Mouse (Mus musculus): ENCODE data around the gene Slc30a1.

The Slc30a1 gene

GRCm38 (mm10) chr1:191896806-191897552, 9.6 kb upstream of the Slc30a1 start:
- DNase-seq (ENCODE audit: low spot score) = no peak

GRCm38 (mm10) chr1:191905637-191906533, 682 bp upstream of the Slc30a1 start:
- DNase-seq (ENCODE audit: low spot score) = peak; percentile 21

- peak; percentile 31 for DNase-seq (ENCODE audit: low spot score)
Measured at GRCm38 (mm10) chr1:191907431-191907810, 854 bp downstream of the Slc30a1 start.

GRCm38 (mm10) chr1:191908906-191909305, 2.3 kb downstream of the Slc30a1 start:
- no peak for DNase-seq (ENCODE audit: low spot score)

GRCm38 (mm10) chr1:191909316-191909715, 2.7 kb downstream of the Slc30a1 start:
- DNase-seq (ENCODE audit: low spot score) = no peak

- DNase-seq (ENCODE audit: low spot score) = no peak
Measured at GRCm38 (mm10) chr1:191910646-191911045, 4.1 kb downstream of the Slc30a1 start.

GRCm38 (mm10) chr1:191911067-191911668, 4.6 kb downstream of the Slc30a1 start:
- DNase-seq (ENCODE audit: low spot score) = no peak

- no peak for DNase-seq (ENCODE audit: low spot score)
Measured at GRCm38 (mm10) chr1:191914647-191915046, 8.1 kb downstream of the Slc30a1 start.

- DNase-seq (ENCODE audit: low spot score) = no peak
Measured at GRCm38 (mm10) chr1:191915586-191915985, 9.0 kb downstream of the Slc30a1 start.

GRCm38 (mm10) chr1:191916876-191917275, 10.3 kb downstream of the Slc30a1 start:
- DNase-seq (ENCODE audit: low spot score) = no peak

GRCm38 (mm10) chr1:191919336-191919735, 12.8 kb downstream of the Slc30a1 start:
- no peak for DNase-seq (ENCODE audit: low spot score)

GRCm38 (mm10) chr1:191921701-191922100, 15.1 kb downstream of the Slc30a1 start:
- no peak for DNase-seq (ENCODE audit: low spot score)

- no peak for DNase-seq (ENCODE audit: low spot score)
Measured at GRCm38 (mm10) chr1:191925496-191925895, 18.9 kb downstream of the Slc30a1 start.

- DNase-seq (ENCODE audit: low spot score) = no peak
Measured at GRCm38 (mm10) chr1:191926681-191927080, 20.1 kb downstream of the Slc30a1 start.

- no peak for DNase-seq (ENCODE audit: low spot score)
Measured at GRCm38 (mm10) chr1:191928345-191928744, 21.8 kb downstream of the Slc30a1 start.

- no peak for DNase-seq (ENCODE audit: low spot score)
Measured at GRCm38 (mm10) chr1:191929065-191929464, 22.5 kb downstream of the Slc30a1 start.

GRCm38 (mm10) chr1:191929897-191930524, 23.4 kb downstream of the Slc30a1 start:
- no peak for DNase-seq (ENCODE audit: low spot score)

GRCm38 (mm10) chr1:191930525-191931105, 24.0 kb downstream of the Slc30a1 start:
- no peak for DNase-seq (ENCODE audit: low spot score)

GRCm38 (mm10) chr1:191932286-191932985, 25.9 kb downstream of the Slc30a1 start:
- no peak for DNase-seq (ENCODE audit: low spot score)

- DNase-seq (ENCODE audit: low spot score) = no peak
Measured at GRCm38 (mm10) chr1:191932986-191933632, 26.5 kb downstream of the Slc30a1 start.

- DNase-seq (ENCODE audit: low spot score) = no peak
Measured at GRCm38 (mm10) chr1:191943638-191944037, 37.1 kb downstream of the Slc30a1 start.

Data from urinary bladder, postnatal 10 days (tissue).